Mouse (Mus musculus): ENCODE results near the gene Ppbp. TPM values are rescaled to one million over a fixed set of nuclear protein-coding genes. Genes with fewer than 3 reads are reported as not detected.
"Not testable (repeated sequence)": the region's sequence is repeated elsewhere in the genome, so short reads cannot be mapped to it uniquely, and the experiment has no call there.

Gene Ppbp
- total RNA-seq, 1 experiment from 2014 or later: 101 TPM

GRCm38 (mm10) chr5:90783697-90784096 is 15.4 kb downstream of the Ppbp start:
- ATAC-seq (ENCODE audit: extremely low read depth, insufficient number of reproducible peaks, low FRiP score, poor library complexity, severe bottlenecking): no peak

GRCm38 (mm10) chr5:90785659-90786588 is 17.6 kb downstream of the Ppbp start, which contains the start of gene Cxcl3:
Gene Cxcl3, plus strand, starts transcription at chr5:90786103.
- ATAC-seq (ENCODE audit: extremely low read depth, insufficient number of reproducible peaks, low FRiP score, poor library complexity, severe bottlenecking): peak; percentile 20; the same call in 1 of the 2 replicates

- 0 out of 2 replicates have a peak, but pooled peaks have one; percentile 24 for ATAC-seq (ENCODE audit: extremely low read depth, insufficient number of reproducible peaks, low FRiP score, poor library complexity, severe bottlenecking)
Observed at GRCm38 (mm10) chr5:90788114-90788513, 19.8 kb downstream of the Ppbp start.

GRCm38 (mm10) chr5:90789306-90790073 is 21.2 kb downstream of the Ppbp start:
- ATAC-seq (ENCODE audit: extremely low read depth, insufficient number of reproducible peaks, low FRiP score, poor library complexity, severe bottlenecking): peak; percentile 62

- ATAC-seq (ENCODE audit: extremely low read depth, insufficient number of reproducible peaks, low FRiP score, poor library complexity, severe bottlenecking): peak; percentile 17; the same call in 1 of the 2 replicates
Observed at GRCm38 (mm10) chr5:90790074-90790502, 21.8 kb downstream of the Ppbp start.

- no peak for ATAC-seq (ENCODE audit: extremely low read depth, insufficient number of reproducible peaks, low FRiP score, poor library complexity, severe bottlenecking)
Observed at GRCm38 (mm10) chr5:90794195-90794625, 25.9 kb downstream of the Ppbp start, which contains the start of gene Cxcl15. Gene Cxcl15, plus strand, starts transcription at chr5:90794534.

- not testable (repeated sequence) for ATAC-seq (ENCODE audit: extremely low read depth, insufficient number of reproducible peaks, low FRiP score, poor library complexity, severe bottlenecking)
Observed at GRCm38 (mm10) chr5:90795392-90795791, 27.1 kb downstream of the Ppbp start.

- ATAC-seq (ENCODE audit: extremely low read depth, insufficient number of reproducible peaks, low FRiP score, poor library complexity, severe bottlenecking): no peak
Observed at GRCm38 (mm10) chr5:90804574-90804973, 36.3 kb downstream of the Ppbp start.

- no peak for ATAC-seq (ENCODE audit: extremely low read depth, insufficient number of reproducible peaks, low FRiP score, poor library complexity, severe bottlenecking)
Observed at GRCm38 (mm10) chr5:90806050-90806449, 37.7 kb downstream of the Ppbp start.

GRCm38 (mm10) chr5:90807176-90807950 is 39.0 kb downstream of the Ppbp start:
- no peak for ATAC-seq (ENCODE audit: extremely low read depth, insufficient number of reproducible peaks, low FRiP score, poor library complexity, severe bottlenecking)

Other genes with a start within 250 kb of the Ppbp start
- not detected in 2 replicates for gene Afm, start 249.6 kb upstream of the Ppbp start, total RNA-seq (2017)
- not detected in 2 replicates for gene 5830473C10Rik, start 207.4 kb upstream of the Ppbp start, total RNA-seq (2017)
- gene Rassf6, start 127.9 kb upstream of the Ppbp start, total RNA-seq (2017): 4.8 and 5.5 TPM in 2 replicates
- gene Cxcl5, start 9.2 kb upstream of the Ppbp start, total RNA-seq (2017): 0.25 and 0.81 TPM in 2 replicates
- 61.6 and 63.0 TPM in 2 replicates for gene Pf4, start 3.9 kb downstream of the Ppbp start, total RNA-seq (2017)
- gene Cxcl3, start 17.6 kb downstream of the Ppbp start, total RNA-seq (2017): 0.35 TPM in 1 of 2 replicates, not detected in the other
- not detected in 2 replicates for gene Cxcl15, start 26.0 kb downstream of the Ppbp start, total RNA-seq (2017)
- not detected in 2 replicates for gene Cxcl1, start 122.7 kb downstream of the Ppbp start, total RNA-seq (2017)
- gene Cxcl2, start 135.4 kb downstream of the Ppbp start, total RNA-seq (2017): 76.6 and 85.8 TPM in 2 replicates
- 5.5 and 7.7 TPM in 2 replicates for gene Mthfd2l, start 162.6 kb downstream of the Ppbp start, total RNA-seq (2017)